ENCODE assay signal across 10 mouse cellular contexts in the genomic region with DNA sequence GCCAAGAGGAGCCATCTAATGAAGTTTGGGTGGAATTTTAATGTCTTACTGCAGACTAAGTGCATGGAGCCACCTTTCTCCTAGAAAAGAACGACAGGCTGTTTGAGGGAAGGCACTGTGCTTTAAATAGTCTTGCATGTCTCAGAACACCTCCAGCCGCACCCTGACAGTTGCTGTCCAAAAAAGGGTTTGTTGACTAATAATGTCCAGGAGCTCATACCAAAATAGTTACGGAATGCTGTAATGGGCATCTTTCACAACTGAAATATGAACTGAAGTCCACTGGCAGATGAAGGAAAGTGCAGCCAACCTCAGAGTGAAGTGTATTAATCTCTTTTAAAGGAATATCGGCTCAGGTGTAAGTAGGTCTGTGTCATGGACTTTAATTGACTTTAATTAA. TPM values are rescaled to one million over a fixed set of nuclear protein-coding genes. Genes with fewer than 3 reads are reported as not detected.
"Had no signal": no experiment of that assay in that cellular context is flagged by ENCODE, and none has a peak within 500 bp of the region (broad histone marks: within the 10 kb centered on the region; RNA-seq: fewer than 3 reads in every experiment).

No protein-coding gene starts in this region.

- H3K4me3 ChIP-seq: left cerebral cortex, adult 2 months; limb, embryonic 15.5 days; liver, embryonic 12.5 days; midbrain, embryonic 12.5 days had no signal

- H3K4me1 ChIP-seq: limb, embryonic 15.5 days; liver, embryonic 12.5 days had no signal

- H3K27ac ChIP-seq: left cerebral cortex, adult 2 months; limb, embryonic 15.5 days; liver, embryonic 12.5 days; midbrain, embryonic 12.5 days had no signal

- H3K36me3 ChIP-seq: limb, embryonic 15.5 days; liver, embryonic 12.5 days; midbrain, embryonic 12.5 days had no signal

- H3K4me2 ChIP-seq: limb, embryonic 15.5 days; liver, embryonic 12.5 days; lung, embryonic 14.5 days; midbrain, embryonic 12.5 days had no signal

- H3K9ac ChIP-seq: limb, embryonic 15.5 days; liver, embryonic 12.5 days; lung, embryonic 14.5 days; midbrain, embryonic 12.5 days had no signal

- DNase-seq: kidney, postnatal 14 days; lung, embryonic 14.5 days; right cerebral cortex, postnatal 14 days; thymus, postnatal 36 days had no signal

- H3K27me3 ChIP-seq: limb, embryonic 15.5 days; liver, embryonic 12.5 days had no signal

- ATAC-seq: liver, embryonic 12.5 days; midbrain, embryonic 16.5 days had no signal

- H3K9me3 ChIP-seq: limb, embryonic 15.5 days; liver, embryonic 12.5 days; midbrain, embryonic 12.5 days had no signal

RNA-seq across cellular contexts. Expression of a gene that starts 7.4 kb away (rescaled TPM):
- total RNA-seq: megakaryocyte-erythroid progenitor cell, adult 5-6 weeks had no signal
